Mouse (Mus musculus) myocyte (in vitro differentiated cells): ENCODE measurements around the gene Zkscan1.

ENCODE experiments used
- CEBPB ChIP-seq: IDR thresholded peaks from 2 replicates; pipeline ENCODE4 v1.6.1; 2011; ENCODE audit warnings: mild to moderate bottlenecking, moderate library complexity; ENCODE audit not compliant: poor library complexity, insufficient read depth, severe bottlenecking
- E2F4 ChIP-seq: IDR thresholded peaks from one replicate; pipeline ENCODE4 v1.6.1; 2011; ENCODE audit warnings: mild to moderate bottlenecking, control low read depth, moderate library complexity; ENCODE audit not compliant: insufficient read depth
- MYOD1 ChIP-seq, 3 experiments: IDR thresholded peaks; one replicate each; pipeline ENCODE4 v1.6.1; 2011; ENCODE audit warnings: control low read depth in 2 of 3, low read depth in 2 of 3, mild to moderate bottlenecking in 2 of 3, moderate library complexity in 1 of 3; ENCODE audit not compliant: insufficient read length in 2 of 3, control insufficient read depth in 1 of 3
- POLR2A ChIP-seq: IDR thresholded peaks from one replicate; pipeline ENCODE4 v1.6.1; 2011; ENCODE audit warnings: low read depth, mild to moderate bottlenecking, control low read depth, moderate library complexity; ENCODE audit not compliant: insufficient read length
- POLR2AphosphoS2 ChIP-seq: IDR thresholded peaks from one replicate; pipeline ENCODE4 v1.6.1; 2011; ENCODE audit warnings: low read depth, control low read depth; ENCODE audit not compliant: insufficient read length
- USF1 ChIP-seq: IDR thresholded peaks from one replicate; pipeline ENCODE4 v1.6.1; 2011; ENCODE audit warnings: low read depth, mild to moderate bottlenecking, control low read depth, moderate library complexity

DNA sequence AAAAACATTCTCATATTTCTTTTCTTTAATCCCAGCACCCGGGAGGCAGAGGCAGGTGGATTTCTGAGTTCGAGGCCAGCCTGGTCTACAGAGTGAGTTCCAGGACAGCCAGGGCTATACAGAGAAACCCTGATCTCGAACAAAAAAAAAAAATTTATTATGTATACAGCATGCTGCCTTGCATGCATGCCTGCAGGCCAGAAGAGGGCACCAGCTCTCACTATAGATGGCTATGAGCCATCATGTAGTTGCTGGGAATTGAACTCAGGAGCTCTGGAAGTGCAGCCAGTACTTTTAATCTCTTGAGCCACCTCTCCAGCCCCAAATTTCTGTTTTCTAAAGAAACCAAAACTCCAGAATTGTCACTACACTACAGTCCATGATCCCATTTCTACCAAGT is 5.4 kb downstream of the Zkscan1 start:
- TF ChIP-seq POLR2AphosphoS2 (no peak), MYOD1 (IDR thresholded peaks at IDR 0.05; ENCODE audit: control insufficient read depth in 1 of 3, insufficient read length in 2 of 3, low read depth in 2 of 3) (no peak), POLR2A (no peak), CEBPB (no peak), USF1 (no peak), E2F4 (no peak)
